28 mouse cellular contexts compared by ENCODE assay signal in genomic region chr1:37831681-37832080, GRCm38 (mm10). TPM values are rescaled to one million over a fixed set of nuclear protein-coding genes. Genes with fewer than 3 reads are reported as not detected.
DNase-seq lines count a peak whose midpoint lies in the region; ATAC-seq lines count a peak whose summit lies in the region.
"Had no signal": no experiment of that assay in that cellular context is flagged by ENCODE, and none has a peak within 500 bp of the region (broad histone marks: within the 10 kb centered on the region; RNA-seq: fewer than 3 reads in every experiment).

No protein-coding gene starts in this region.

- DNase-seq in brain, adult 2 months (ENCODE audit: low read depth, low spot score) = peak; percentile 84
- DNase-seq in cerebellum, adult 8-10 months = peak; percentile 75
- peak; percentile 85 to 87 for DNase-seq in cerebellum, postnatal 25 days
- DNase-seq in gastrocnemius, postnatal 10 days = no peak
- no peak for DNase-seq in layer of hippocampus, adult 9-10 months (ENCODE audit: low spot score)
- DNase-seq in midbrain, embryonic 10.5 days (ENCODE audit: low spot score) = no peak
- DNase-seq: adrenal gland, postnatal 25 days; embryo, embryonic 11 days; heart, adult 2 months; heart, postnatal 4 days; kidney, adult 11 months; kidney, postnatal 25 days; lung, embryonic 14.5 days; lung, postnatal 14 days; right cerebral cortex, postnatal 25 days; thymus, adult 2 months; thymus, postnatal 36 days had no signal

- no peaks in the 10 kb centered on the region; the same call in 1 of the 2 replicates for H3K9me3 ChIP-seq in midbrain, embryonic 10.5 days (replicated peaks)
- H3K9me3 ChIP-seq: embryonic facial prominence, embryonic 12.5 days; forebrain, embryonic 10.5 days; forebrain, embryonic 15.5 days; heart, embryonic 12.5 days; kidney, embryonic 15.5 days; liver, embryonic 15.5 days had no signal

- 65% methylated on average over 2 of the region's 2 CpGs for WGBS in midbrain, embryonic 10.5 days

- no peaks in the 10 kb centered on the region for H3K27me3 ChIP-seq in midbrain, embryonic 10.5 days (ENCODE audit: low read depth, poor library complexity, severe bottlenecking)
- H3K27me3 ChIP-seq: embryonic facial prominence, embryonic 12.5 days; forebrain, embryonic 15.5 days; heart, embryonic 12.5 days; kidney, embryonic 15.5 days; liver, embryonic 15.5 days had no signal

- H3K27ac ChIP-seq in midbrain, embryonic 10.5 days (replicated peaks) = no peak overlapping the region
- H3K27ac ChIP-seq: embryonic facial prominence, embryonic 12.5 days; forebrain, embryonic 10.5 days; forebrain, embryonic 15.5 days; heart, adult 2 months; hindbrain, embryonic 14.5 days; kidney, embryonic 15.5 days; liver, embryonic 15.5 days had no signal

- H3K4me1 ChIP-seq in midbrain, embryonic 10.5 days = no peaks in the 10 kb centered on the region
- H3K4me1 ChIP-seq: embryonic facial prominence, embryonic 12.5 days; forebrain, embryonic 10.5 days; forebrain, embryonic 15.5 days; heart, embryonic 12.5 days; kidney, embryonic 15.5 days; liver, embryonic 15.5 days had no signal

- H3K36me3 ChIP-seq in midbrain, embryonic 10.5 days = peaks cover 15% of the 10 kb centered on the region
- H3K36me3 ChIP-seq: liver, embryonic 15.5 days had no signal

- peak; percentile 88 for ATAC-seq in cerebellum, adult (ENCODE audit: insufficient number of reproducible peaks, low FRiP score, low TSS enrichment)
- ATAC-seq: CD4-positive, CD25-positive, alpha-beta regulatory T cell, adult 4 months; forebrain, embryonic 15.5 days; inflammation-experienced regulatory T-cells, adult 6 months; midbrain, embryonic 16.5 days had no signal

- no peak overlapping the region for H3K4me3 ChIP-seq in midbrain, embryonic 10.5 days
- H3K4me3 ChIP-seq: embryonic facial prominence, embryonic 12.5 days; forebrain, embryonic 10.5 days; forebrain, embryonic 15.5 days; heart, adult 2 months; heart, embryonic 12.5 days; kidney, embryonic 15.5 days; liver, embryonic 15.5 days had no signal

RNA-seq across cellular contexts. Expression of gene Tsga10, which starts 34.5 kb away (rescaled TPM):
- total RNA-seq in gastrocnemius, postnatal 10 days (2021) = 1 to 10 TPM; 2.3 to 3.3 TPM
- polyA plus RNA-seq in midbrain, embryonic 10.5 days (2016; fragmentation: Nextera tagmentation; extraction: Ambion mirVana) = 11.0 and 15.0 TPM in 2 replicates

RNA-seq across cellular contexts. Expression of gene Lipt1, which starts 39.9 kb away (rescaled TPM):
- total RNA-seq in gastrocnemius, postnatal 10 days (2021) = 1 to 10 TPM; 6.1 to 7.0 TPM
- polyA plus RNA-seq in midbrain, embryonic 10.5 days (2016; fragmentation: Nextera tagmentation; extraction: Ambion mirVana) = 7.3 and 8.9 TPM in 2 replicates

RNA-seq across cellular contexts. Expression of gene Mitd1, which starts 58.5 kb away (rescaled TPM):
- 1 to 10 TPM; 3.0 to 6.0 TPM for total RNA-seq in gastrocnemius, postnatal 10 days (2021)
- polyA plus RNA-seq in midbrain, embryonic 10.5 days (2016; fragmentation: Nextera tagmentation; extraction: Ambion mirVana) = 20.8 and 23.1 TPM in 2 replicates

RNA-seq across cellular contexts. Expression of gene Mrpl30, which starts 58.6 kb away (rescaled TPM):
- total RNA-seq in gastrocnemius, postnatal 10 days (2021) = 100 to 1,000 TPM; 231 to 245 TPM
- polyA plus RNA-seq in midbrain, embryonic 10.5 days (2016; fragmentation: Nextera tagmentation; extraction: Ambion mirVana) = 245 and 251 TPM in 2 replicates

Comparison
In these comparisons a context has a peak if more than half of its experiments do, and no peak if none do; other contexts are left out.
1. DNase-seq: peak in brain, adult 2 months (single experiment), cerebellum, adult 8-10 months (single experiment) and cerebellum, postnatal 25 days (2 of 2); none in gastrocnemius, postnatal 10 days (single experiment), layer of hippocampus, adult 9-10 months (single experiment) and midbrain, embryonic 10.5 days (single experiment).